Mouse (Mus musculus) brain, embryonic 14.5 days (tissue): ENCODE measurements around the gene Lhfpl2.

Experiments used
- CTCF ChIP-seq: fragments of 200-500 bp; IDR thresholded peaks from 2 replicates; pipeline ENCODE4 v1.5.1; 2012; ENCODE audit warnings: inconsistent platforms, mild to moderate bottlenecking, moderate library complexity, borderline replicate concordance; ENCODE audit not compliant: insufficient read depth, insufficient read length; ENCODE audit errors: extremely low read depth
- POLR2A ChIP-seq: fragments of 200-500 bp; IDR thresholded peaks from 2 replicates; pipeline ENCODE4 v1.6.1; 2012; ENCODE audit warnings: mild to moderate bottlenecking, inconsistent platforms, borderline replicate concordance; ENCODE audit not compliant: poor library complexity, insufficient read depth, insufficient read length, severe bottlenecking; ENCODE audit errors: extremely low read depth

DNA sequence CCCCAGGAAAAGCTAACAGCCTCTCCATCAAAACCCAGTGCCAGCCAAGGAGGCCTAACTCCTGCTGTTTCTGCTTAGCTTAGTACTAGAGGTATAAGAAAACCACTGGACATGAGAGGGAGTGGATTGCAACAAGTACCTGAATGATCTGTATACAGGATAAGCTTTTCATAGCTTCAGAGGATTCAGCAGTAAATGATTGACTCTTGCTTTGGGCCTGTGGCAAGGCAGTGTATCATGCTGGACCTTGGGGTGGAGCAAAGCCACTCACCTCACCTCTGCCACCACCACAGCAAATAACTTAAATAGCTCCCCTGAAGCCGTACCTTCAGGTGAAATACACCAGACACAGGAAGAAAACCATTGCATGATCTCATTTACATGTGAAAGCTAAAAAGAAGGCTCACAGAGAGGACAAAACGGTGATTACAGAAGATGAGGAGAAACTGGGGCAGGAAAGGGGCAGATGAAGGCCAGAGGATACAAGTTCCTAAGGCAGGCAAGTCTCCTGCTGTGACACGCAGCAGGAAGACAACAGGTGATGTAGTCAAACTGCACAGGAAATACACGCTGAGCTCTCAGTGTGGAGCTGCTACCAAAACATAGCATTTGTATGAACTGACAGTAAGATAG lies 184.4 kb downstream of the Lhfpl2 start:
- TF ChIP-seq POLR2A (no peak), CTCF (no peak)
